Mouse (Mus musculus) heart, embryonic 15.5 days (tissue): ENCODE measurements at regions not wholly inside any gene's neighbourhood (a gene's known extent, or its start where the extent isn't known, plus 50 kb on each side); places are given as distances from the start of the nearest gene placed in this dataset.

ENCODE experiments used
- ATAC-seq: fragments of 200-750 bp; cut with Nextera tagmentation; replicated peaks from 2 replicates; pipeline ENCODE4 v1.8.0; 2017; ENCODE audit warnings: low read depth, moderate TSS enrichment; ENCODE audit not compliant: insufficient number of reproducible peaks, insufficient read depth, low FRiP score
- H3K27ac ChIP-seq: fragments of 300-500 bp; sonication (generic); 2 replicates; pipeline ENCODE4 v1.5.1; 2015; ENCODE audit warnings: mild to moderate bottlenecking, inconsistent platforms
- H3K27me3 ChIP-seq: fragments of 300-500 bp; sonication (generic); 2 replicates; pipeline ENCODE4 v1.6.1; 2015; ENCODE audit warnings: inconsistent platforms
- H3K36me3 ChIP-seq: fragments of 300-500 bp; sonication (generic); 2 replicates; pipeline ENCODE4 v1.6.1; 2015; ENCODE audit warnings: mild to moderate bottlenecking, inconsistent platforms
- H3K4me1 ChIP-seq: fragments of 300-500 bp; sonication (generic); replicated peaks from 2 replicates; pipeline ENCODE4 v1.6.1; 2015; ENCODE audit warnings: inconsistent platforms
- H3K4me2 ChIP-seq: fragments of 300-500 bp; sonication (generic); 2 replicates; pipeline ENCODE4 v1.6.1; 2015; ENCODE audit warnings: inconsistent platforms, mild to moderate bottlenecking, moderate library complexity
- H3K4me3 ChIP-seq: fragments of 300-500 bp; sonication (generic); 2 replicates; pipeline ENCODE4 v1.5.1; 2015; ENCODE audit warnings: mild to moderate bottlenecking, inconsistent platforms
- H3K9ac ChIP-seq: fragments of 300-500 bp; sonication (generic); 2 replicates; pipeline ENCODE4 v1.6.1; 2015; ENCODE audit warnings: mild to moderate bottlenecking, inconsistent platforms
- H3K9me3 ChIP-seq: fragments of 300-500 bp; sonication (generic); replicated peaks from 2 replicates; pipeline ENCODE4 v1.6.1; 2016; ENCODE audit warnings: inconsistent platforms
- WGBS: fragments of 180-500 bp; shearing (Covaris S2); methylation state at CpG from one replicate; pipeline ENCODE4 v1.1.7; 2015; ENCODE audit warnings: mixed read lengths; 5-methylcytosine and 5-hydroxymethylcytosine counted together

- no peak for ATAC-seq
- H3K4me2 ChIP-seq = no peak overlapping the region
- no peaks in the 10 kb centered on the region for H3K36me3 ChIP-seq
- H3K27me3 ChIP-seq = no peaks in the 10 kb centered on the region
- H3K9ac ChIP-seq = no peak overlapping the region
- H3K4me3 ChIP-seq = no peak overlapping the region
- no peaks in the 10 kb centered on the region for H3K9me3 ChIP-seq
- H3K4me1 ChIP-seq = peaks cover 4% of the 10 kb centered on the region; the same call in 1 of the 2 replicates
- no peak overlapping the region for H3K27ac ChIP-seq
- 55% methylated on average over 3 of the region's 3 CpGs for WGBS
Observed at GRCm38 (mm10) chr10:99416896-99417479, 154.0 kb downstream of the Dusp6 start.

- no peak overlapping the region for H3K9ac ChIP-seq
- ATAC-seq = no peak
- H3K27me3 ChIP-seq = no peaks in the 10 kb centered on the region
- no peaks in the 10 kb centered on the region for H3K36me3 ChIP-seq
- no peak overlapping the region for H3K4me3 ChIP-seq
- H3K27ac ChIP-seq = no peak overlapping the region
- no peaks in the 10 kb centered on the region for H3K9me3 ChIP-seq
- H3K4me1 ChIP-seq = peaks cover 2% of the 10 kb centered on the region; the same call in 1 of the 2 replicates
- H3K4me2 ChIP-seq = no peak overlapping the region
- WGBS = 53% methylated on average over 7 of the region's 7 CpGs
Observed at GRCm38 (mm10) chr10:99417591-99417990, 154.6 kb downstream of the Dusp6 start.

- Histone ChIP-seq H3K4me2 (no peak overlapping the region), H3K27me3 (no peaks in the 10 kb centered on the region), H3K4me3 (no peak overlapping the region), H3K9me3 (no peaks in the 10 kb centered on the region), H3K9ac (no peak overlapping the region), H3K36me3 (no peaks in the 10 kb centered on the region), H3K4me1 (peaks cover 2% of the 10 kb centered on the region; the same call in 1 of the 2 replicates), H3K27ac (no peak overlapping the region)
- no peak for ATAC-seq
Observed at GRCm38 (mm10) chr10:99418497-99418896, 155.5 kb downstream of the Dusp6 start.

GRCm38 (mm10) chr10:99419532-99419931, 156.5 kb downstream of the Dusp6 start:
- H3K9ac ChIP-seq = no peak overlapping the region
- H3K27me3 ChIP-seq = no peaks in the 10 kb centered on the region
- H3K4me1 ChIP-seq = peaks cover 2% of the 10 kb centered on the region; the same call in 1 of the 2 replicates
- H3K9me3 ChIP-seq = no peaks in the 10 kb centered on the region
- H3K4me2 ChIP-seq = no peak overlapping the region
- H3K27ac ChIP-seq = no peak overlapping the region
- no peak for ATAC-seq
- H3K36me3 ChIP-seq = no peaks in the 10 kb centered on the region
- no peak overlapping the region for H3K4me3 ChIP-seq
- 75% methylated on average over 7 of the region's 7 CpGs for WGBS

GRCm38 (mm10) chr10:99423406-99423805, 160.4 kb downstream of the Dusp6 start:
- H3K27ac ChIP-seq = no peak overlapping the region
- H3K4me3 ChIP-seq = no peak overlapping the region
- H3K9me3 ChIP-seq = no peaks in the 10 kb centered on the region
- H3K4me2 ChIP-seq = no peak overlapping the region
- no peaks in the 10 kb centered on the region for H3K4me1 ChIP-seq
- H3K36me3 ChIP-seq = no peaks in the 10 kb centered on the region
- H3K27me3 ChIP-seq = no peaks in the 10 kb centered on the region
- 82% methylated on average over 5 of the region's 5 CpGs for WGBS
- no peak for ATAC-seq
- H3K9ac ChIP-seq = no peak overlapping the region

GRCm38 (mm10) chr10:99425265-99425664, 162.2 kb downstream of the Dusp6 start:
- H3K36me3 ChIP-seq = no peaks in the 10 kb centered on the region
- no peaks in the 10 kb centered on the region for H3K4me1 ChIP-seq
- whole genome bisulfite sequencing = 82% methylated on average over 4 of the region's 4 CpGs
- no peaks in the 10 kb centered on the region for H3K27me3 ChIP-seq
- no peaks in the 10 kb centered on the region for H3K9me3 ChIP-seq
- H3K27ac ChIP-seq = no peak overlapping the region
- H3K4me2 ChIP-seq = no peak overlapping the region
- H3K4me3 ChIP-seq = no peak overlapping the region
- ATAC-seq = no peak
- H3K9ac ChIP-seq = no peak overlapping the region

- Histone ChIP-seq H3K4me3 (no peak overlapping the region), H3K36me3 (no peaks in the 10 kb centered on the region), H3K27me3 (no peaks in the 10 kb centered on the region), H3K4me2 (no peak overlapping the region), H3K4me1 (0 out of 2 replicates have a peak, but pooled peaks cover 2% of the 10 kb centered on the region), H3K27ac (no peak overlapping the region), H3K9me3 (no peaks in the 10 kb centered on the region), H3K9ac (no peak overlapping the region)
- 76% methylated on average over 9 of the region's 9 CpGs for WGBS
- no peak for ATAC-seq
Observed at GRCm38 (mm10) chr10:99430175-99430574, 167.1 kb downstream of the Dusp6 start.

- Histone ChIP-seq H3K9ac (no peak overlapping the region), H3K27ac (no peak overlapping the region), H3K9me3 (no peaks in the 10 kb centered on the region), H3K4me1 (0 out of 2 replicates have a peak, but pooled peaks cover 2% of the 10 kb centered on the region), H3K4me3 (no peak overlapping the region), H3K36me3 (no peaks in the 10 kb centered on the region), H3K4me2 (no peak overlapping the region), H3K27me3 (no peaks in the 10 kb centered on the region)
- WGBS = 56% methylated on average over 16 of the region's 16 CpGs
- no peak for ATAC-seq
Observed at GRCm38 (mm10) chr10:99430669-99431561, 167.9 kb downstream of the Dusp6 start.

GRCm38 (mm10) chr10:99437060-99437459, 174.0 kb downstream of the Dusp6 start:
- Histone ChIP-seq H3K27me3 (no peaks in the 10 kb centered on the region), H3K36me3 (no peaks in the 10 kb centered on the region), H3K4me3 (no peak overlapping the region), H3K4me2 (no peak overlapping the region), H3K4me1 (peaks cover 5% of the 10 kb centered on the region), H3K9ac (no peak overlapping the region), H3K9me3 (no peaks in the 10 kb centered on the region), H3K27ac (no peak overlapping the region)
- ATAC-seq = no peak

GRCm38 (mm10) chr10:99440169-99440568, 177.1 kb downstream of the Dusp6 start:
- H3K9me3 ChIP-seq = no peaks in the 10 kb centered on the region
- H3K9ac ChIP-seq = no peak overlapping the region
- ATAC-seq = no peak
- 83% methylated on average over 5 of the region's 5 CpGs for WGBS
- no peaks in the 10 kb centered on the region for H3K36me3 ChIP-seq
- peaks cover 5% of the 10 kb centered on the region for H3K4me1 ChIP-seq
- H3K27ac ChIP-seq = no peak overlapping the region
- H3K4me2 ChIP-seq = no peak overlapping the region
- H3K4me3 ChIP-seq = no peak overlapping the region
- no peaks in the 10 kb centered on the region for H3K27me3 ChIP-seq

- WGBS = 25% methylated on average over 6 of the region's 6 CpGs
- no peak overlapping the region for H3K4me3 ChIP-seq
Observed at GRCm38 (mm10) chr10:99441014-99441413, 178.0 kb downstream of the Dusp6 start.

More at GRCm38 (mm10) chr10:99441014-99441413, 178.0 kb downstream of the Dusp6 start:
- Histone ChIP-seq H3K4me2 (no peak overlapping the region), H3K36me3 (no peaks in the 10 kb centered on the region), H3K9me3 (no peaks in the 10 kb centered on the region), H3K9ac (no peak overlapping the region), H3K27me3 (no peaks in the 10 kb centered on the region), H3K27ac (peak overlapping the region; percentile 57), H3K4me1 (peaks cover 5% of the 10 kb centered on the region)
- peak; percentile 62 for ATAC-seq
